Comparison of ENCODE assay signal across 10 mouse cellular contexts in genomic region chr11:45795322-45795721, GRCm38 (mm10). TPM values are rescaled to one million over a fixed set of nuclear protein-coding genes. Genes with fewer than 3 reads are reported as not detected.
A peak's percentile ranks its signal among the peaks of the same experiment; 100 is the strongest.
DNase-seq lines count a peak whose midpoint lies in the region; ATAC-seq and TF ChIP-seq lines count a peak whose summit lies in the region.
"Had no signal": no experiment of that assay in that cellular context is flagged by ENCODE, and none has a peak within 500 bp of the region (broad histone marks: within the 10 kb centered on the region; RNA-seq: fewer than 3 reads in every experiment).

No protein-coding gene starts in this region.

- no peak overlapping the region for H3K4me3 ChIP-seq in kidney, embryonic 15.5 days (replicated peaks)
- no peak overlapping the region for H3K4me3 ChIP-seq in spleen, adult 2 months (ENCODE audit: extremely low read depth, insufficient read depth, insufficient read length)
- H3K4me3 ChIP-seq: forebrain, embryonic 13.5 days; heart, adult 2 months had no signal

- peaks cover 18% of the 10 kb centered on the region for H3K4me1 ChIP-seq in kidney, embryonic 15.5 days
- peaks cover 9% of the 10 kb centered on the region; the same call in 1 of the 2 replicates for H3K4me1 ChIP-seq in spleen, adult 2 months (ENCODE audit: control insufficient read depth, insufficient read depth, insufficient read length)

- no peak for TF ChIP-seq CTCF in spleen, adult 2 months (IDR thresholded peaks at IDR 0.05; ENCODE audit: extremely low read depth, insufficient read depth, insufficient read length, insufficient replicate concordance)

- H3K4me2 ChIP-seq in kidney, embryonic 15.5 days, result no peak overlapping the region
- H3K4me2 ChIP-seq: forebrain, embryonic 13.5 days had no signal

- H3K36me3 ChIP-seq in kidney, embryonic 15.5 days, result no peaks in the 10 kb centered on the region
- H3K36me3 ChIP-seq in spleen, adult 2 months (ENCODE audit: control insufficient read depth, insufficient read depth, low read length), result no peaks in the 10 kb centered on the region

- H3K27ac ChIP-seq in kidney, embryonic 15.5 days, result peak overlapping the region; percentile 33; the same call in 1 of the 2 replicates
- peak overlapping the region; percentile 52 for H3K27ac ChIP-seq in spleen, adult 2 months (ENCODE audit: insufficient read depth, low read length)
- H3K27ac ChIP-seq: forebrain, embryonic 13.5 days; heart, adult 2 months had no signal

- H3K27me3 ChIP-seq in kidney, embryonic 15.5 days, result no peaks in the 10 kb centered on the region
- H3K27me3 ChIP-seq in spleen, adult 2 months (ENCODE audit: control insufficient read depth, insufficient read depth, low read length), result no peaks in the 10 kb centered on the region

- TF ChIP-seq POLR2A in spleen, adult 2 months (IDR thresholded peaks at IDR 0.05; ENCODE audit: low read depth, low read length), result no peak; the same call in 1 of the 2 replicates

- WGBS in kidney, embryonic 15.5 days, result 43% methylated on average over 6 of the region's 6 CpGs
- 50% methylated on average over 6 of the region's 6 CpGs for WGBS in spleen, adult 2 months

- no peaks in the 10 kb centered on the region for H3K9me3 ChIP-seq in kidney, embryonic 15.5 days (replicated peaks)
- H3K9me3 ChIP-seq: forebrain, embryonic 13.5 days had no signal

- no peak overlapping the region for H3K9ac ChIP-seq in kidney, embryonic 15.5 days
- H3K9ac ChIP-seq: forebrain, embryonic 13.5 days had no signal

- no peak for ATAC-seq in kidney, embryonic 15.5 days (replicated peaks; ENCODE audit: low FRiP score)
- ATAC-seq in megakaryocyte, adult 5-6 weeks (ENCODE audit: poor library complexity, severe bottlenecking), result 0 out of 2 replicates have a peak, but pooled peaks have one; percentile 4
- no peak for ATAC-seq in erythroid progenitor cell, adult 5-6 weeks (replicated peaks; ENCODE audit: low FRiP score, poor library complexity, severe bottlenecking)
- ATAC-seq: forebrain, embryonic 13.5 days had no signal

- DNase-seq in kidney, postnatal 36 days, result no peak
- no peak for DNase-seq in spleen, adult 2 months (ENCODE audit: low read depth in 1 of 2, low spot score in 2 of 2)
- DNase-seq in spleen, adult 18-20 months, result no peak
- peak; percentile 25 for DNase-seq in T-cell, adult 2 months (ENCODE audit: low spot score)
- DNase-seq in adrenal gland, postnatal 10 days, result no peak

RNA-seq across cellular contexts. Expression of gene Clint1, which starts 56.5 kb away (rescaled TPM):
- polyA plus RNA-seq in kidney, embryonic 15.5 days (2015; fragmentation: Nextera tagmentation; extraction: Ambion mirVana), result 97.8 and 102 TPM in 2 replicates
- polyA plus RNA-seq in spleen, adult 2 months (2012; rRNA removed), result 41.1 and 48.3 TPM in 2 replicates
- total RNA-seq in megakaryocyte, adult 5-6 weeks (2015), result 146 and 147 TPM in 2 replicates
- 172 and 194 TPM in 2 replicates for total RNA-seq in megakaryocyte, adult 5-6 weeks (2017)
- 10 to 100 TPM; 59.8 to 64.5 TPM for total RNA-seq in adrenal gland, postnatal 10 days (2021)
- 34.6 and 36.9 TPM in 2 replicates for total RNA-seq in erythroid progenitor cell, adult 5-6 weeks (2015; ENCODE audit: low replicate concordance)
- total RNA-seq in erythroid progenitor cell, adult 5-6 weeks (2017; ENCODE audit: low replicate concordance), result 32.9 and 46.5 TPM in 2 replicates
